Mouse (Mus musculus): ENCODE measurements around the gene Nbl1. TPM values are rescaled to one million over a fixed set of nuclear protein-coding genes. Genes with fewer than 3 reads are reported as not detected.

Gene Nbl1
- 0.47 TPM in 1 of 2 replicates, not detected in the other for polyA plus RNA-seq (2012; ENCODE audit: insufficient read depth, low replicate concordance)

- Histone ChIP-seq H3K4me3 (replicated peaks) (peak within 1 kb of the TSS; percentile 86), H3K27me3 (replicated peaks) (peaks cover 90% of the 10 kb centered on the region)
- TF ChIP-seq GATA1 (IDR thresholded peaks at IDR 0.05; ENCODE audit: borderline replicate concordance, low read length) = no peak
- no peak for TF ChIP-seq FLI1 (IDR thresholded peaks at IDR 0.05; ENCODE audit: low read length)
Measured at GRCm38 (mm10) chr4:139092356-139093195, at the start of gene Nbl1. Nbl1 (minus strand) TSS chr4:139092993.

GRCm38 (mm10) chr4:139141785-139142184 lies 49.0 kb upstream of the Nbl1 start:
- H3K36me3 ChIP-seq (replicated peaks; ENCODE audit: low read length) = no peaks in the 10 kb centered on the region
- H3K27me3 ChIP-seq (replicated peaks) = peaks cover 6% of the 10 kb centered on the region
- peaks cover 3% of the 10 kb centered on the region; the same call in 1 of the 2 replicates for H3K4me1 ChIP-seq
- H3K9me3 ChIP-seq = peaks cover 5% of the 10 kb centered on the region
- TF ChIP-seq FLI1 (IDR thresholded peaks at IDR 0.05; ENCODE audit: low read length) (no peak), GATA1 (IDR thresholded peaks at IDR 0.05; ENCODE audit: borderline replicate concordance, low read length) (no peak)
- H3K4me3 ChIP-seq (replicated peaks) = no peak overlapping the region

More at GRCm38 (mm10) chr4:139092356-139093195, at the start of gene Nbl1:
- H3K9me3 ChIP-seq = peaks cover 14% of the 10 kb centered on the region
- H3K4me1 ChIP-seq = peaks cover 26% of the 10 kb centered on the region
- H3K36me3 ChIP-seq (replicated peaks; ENCODE audit: low read length) = no peaks in the 10 kb centered on the region

GRCm38 (mm10) chr4:139140267-139140666 lies 47.5 kb upstream of the Nbl1 start:
- peaks cover 8% of the 10 kb centered on the region for H3K9me3 ChIP-seq
- H3K27me3 ChIP-seq (replicated peaks) = peaks cover 4% of the 10 kb centered on the region
- no peak for TF ChIP-seq FLI1 (IDR thresholded peaks at IDR 0.05; ENCODE audit: low read length)
- TF ChIP-seq GATA1 (IDR thresholded peaks at IDR 0.05; ENCODE audit: borderline replicate concordance, low read length) = no peak
- H3K4me1 ChIP-seq = no peaks in the 10 kb centered on the region
- H3K36me3 ChIP-seq (replicated peaks; ENCODE audit: low read length) = no peaks in the 10 kb centered on the region
- H3K4me3 ChIP-seq (replicated peaks) = no peak overlapping the region

- H3K27me3 ChIP-seq (replicated peaks) = no peaks in the 10 kb centered on the region
- no peak overlapping the region for H3K4me3 ChIP-seq (replicated peaks)
- peaks cover 5% of the 10 kb centered on the region for H3K9me3 ChIP-seq
- TF ChIP-seq GATA1 (IDR thresholded peaks at IDR 0.05; ENCODE audit: borderline replicate concordance, low read length) (no peak), FLI1 (IDR thresholded peaks at IDR 0.05; ENCODE audit: low read length) (no peak)
- no peaks in the 10 kb centered on the region for H3K36me3 ChIP-seq (replicated peaks; ENCODE audit: low read length)
- peaks cover 12% of the 10 kb centered on the region for H3K4me1 ChIP-seq
Measured at GRCm38 (mm10) chr4:139136011-139136410, 43.2 kb upstream of the Nbl1 start.

- TF ChIP-seq FLI1 (IDR thresholded peaks at IDR 0.05; ENCODE audit: low read length) (no peak), GATA1 (IDR thresholded peaks at IDR 0.05; ENCODE audit: borderline replicate concordance, low read length) (no peak)
- Histone ChIP-seq H3K4me1 (peaks cover 32% of the 10 kb centered on the region), H3K36me3 (replicated peaks; ENCODE audit: low read length) (peaks cover 4% of the 10 kb centered on the region), H3K9me3 (peaks cover 5% of the 10 kb centered on the region), H3K27me3 (replicated peaks) (no peaks in the 10 kb centered on the region), H3K4me3 (replicated peaks) (no peak overlapping the region)
Measured at GRCm38 (mm10) chr4:139133109-139133508, 40.3 kb upstream of the Nbl1 start.

- Histone ChIP-seq H3K4me3 (replicated peaks) (peak overlapping the region; percentile 75), H3K9me3 (peaks cover 6% of the 10 kb centered on the region), H3K36me3 (replicated peaks; ENCODE audit: low read length) (peaks cover 8% of the 10 kb centered on the region), H3K4me1 (peaks cover 37% of the 10 kb centered on the region), H3K27me3 (replicated peaks) (no peaks in the 10 kb centered on the region)
- TF ChIP-seq GATA1 (IDR thresholded peaks at IDR 0.05; ENCODE audit: borderline replicate concordance, low read length) = no peak
- no peak for TF ChIP-seq FLI1 (IDR thresholded peaks at IDR 0.05; ENCODE audit: low read length)
Measured at GRCm38 (mm10) chr4:139131858-139132672, 39.3 kb upstream of the Nbl1 start.

- Histone ChIP-seq H3K4me3 (replicated peaks) (peak within 1 kb of the TSS; percentile 99), H3K36me3 (replicated peaks; ENCODE audit: low read length) (peaks cover 16% of the 10 kb centered on the region), H3K9me3 (peaks cover 9% of the 10 kb centered on the region), H3K4me1 (peaks cover 48% of the 10 kb centered on the region), H3K27me3 (replicated peaks) (no peaks in the 10 kb centered on the region)
- TF ChIP-seq FLI1 (IDR thresholded peaks at IDR 0.05; ENCODE audit: low read length) = peak; percentile 63; the same call in 1 of the 2 replicates
- TF ChIP-seq GATA1 (IDR thresholded peaks at IDR 0.05; ENCODE audit: borderline replicate concordance, low read length) = no peak
Measured at GRCm38 (mm10) chr4:139130701-139131549, 38.1 kb upstream of the Nbl1 start, which contains the start of gene Minos1. Minos1 (minus strand) TSS chr4:139131113.

- H3K36me3 ChIP-seq (replicated peaks; ENCODE audit: low read length) = peaks cover 16% of the 10 kb centered on the region
- H3K4me1 ChIP-seq = peaks cover 51% of the 10 kb centered on the region
- peaks cover 7% of the 10 kb centered on the region for H3K9me3 ChIP-seq
- H3K4me3 ChIP-seq (replicated peaks) = peak overlapping the region; percentile 99
- H3K27me3 ChIP-seq (replicated peaks) = no peaks in the 10 kb centered on the region
- TF ChIP-seq GATA1 (IDR thresholded peaks at IDR 0.05; ENCODE audit: borderline replicate concordance, low read length) (no peak), FLI1 (IDR thresholded peaks at IDR 0.05; ENCODE audit: low read length) (no peak)
Measured at GRCm38 (mm10) chr4:139129806-139130700, 37.3 kb upstream of the Nbl1 start.

All from megakaryocyte, embryonic 14.5 days (primary cell).